Mouse (Mus musculus): Measurements from ENCODE around the gene Vwa5b1.

The Vwa5b1 gene

GRCm38 (mm10) chr4:138574800-138575606 lies 60.7 kb downstream of the Vwa5b1 start:
- DNase-seq, result no peak

DNA sequence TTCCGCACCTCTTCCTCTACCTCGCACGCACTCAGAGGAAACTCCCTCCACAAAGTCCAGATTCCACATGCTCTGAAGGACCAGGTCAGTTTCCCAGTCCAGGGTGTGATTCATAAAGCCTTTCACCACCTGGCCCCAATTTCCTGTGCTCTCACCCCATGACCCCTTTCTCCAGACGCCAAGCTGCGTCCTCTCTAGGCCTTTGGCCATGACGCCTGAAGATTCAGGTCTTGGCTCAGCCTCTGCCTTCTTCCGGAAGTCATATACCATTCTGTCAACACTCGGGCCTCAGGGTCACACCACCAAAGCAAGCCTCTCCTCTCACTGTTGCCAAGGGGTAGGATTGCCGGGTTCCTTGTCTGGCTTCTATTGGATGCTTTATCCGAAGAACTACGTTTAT lies 65.8 kb downstream of the Vwa5b1 start:
- peak; percentile 97 for DNase-seq

GRCm38 (mm10) chr4:138568275-138568674 lies 67.4 kb downstream of the Vwa5b1 start:
- no peak for DNase-seq

DNA sequence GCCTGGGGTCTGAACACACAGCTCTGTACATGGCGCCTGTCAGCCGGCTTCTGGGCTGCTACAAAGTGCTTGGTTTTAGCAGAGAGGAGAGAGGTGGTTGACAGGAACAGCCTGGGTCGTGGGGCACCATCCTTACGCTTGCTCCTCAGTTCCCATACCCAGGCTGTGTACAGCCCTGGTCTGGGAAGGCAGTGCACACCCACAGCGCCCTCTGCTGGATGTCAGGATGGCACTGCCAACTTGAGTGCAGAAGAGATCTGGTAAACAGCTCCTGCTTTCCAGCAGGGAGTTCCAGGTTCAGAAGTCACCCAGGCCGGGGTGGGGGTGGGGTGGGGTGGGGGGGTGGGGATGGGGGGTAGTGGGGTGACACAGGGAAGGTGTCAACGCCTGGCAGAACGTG lies 73.7 kb downstream of the Vwa5b1 start:
- DNase-seq, result peak; percentile 96

GRCm38 (mm10) chr4:138555531-138555930 lies 80.2 kb downstream of the Vwa5b1 start:
- peak; percentile 98 for DNase-seq

DNA sequence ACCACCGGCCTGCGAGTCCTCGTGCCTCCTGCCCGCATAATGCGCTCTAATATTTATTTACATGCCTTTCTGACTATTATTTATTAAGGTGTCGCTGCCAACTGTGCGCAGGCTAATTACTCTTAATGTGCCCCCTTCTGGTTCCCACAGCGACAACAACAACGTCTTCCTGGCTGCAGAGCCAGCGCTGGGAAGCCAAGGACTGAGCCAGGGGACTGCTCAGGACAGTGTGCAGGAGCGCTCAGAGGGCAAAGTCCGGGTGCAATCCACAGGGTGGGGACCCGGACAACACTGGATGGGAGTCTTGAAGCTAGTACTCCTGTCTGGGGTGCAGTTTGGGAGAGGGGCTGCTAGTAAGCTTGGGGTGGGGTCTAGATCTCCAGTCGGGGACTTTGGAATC lies 80.8 kb downstream of the Vwa5b1 start:
- DNase-seq, result no peak

DNA sequence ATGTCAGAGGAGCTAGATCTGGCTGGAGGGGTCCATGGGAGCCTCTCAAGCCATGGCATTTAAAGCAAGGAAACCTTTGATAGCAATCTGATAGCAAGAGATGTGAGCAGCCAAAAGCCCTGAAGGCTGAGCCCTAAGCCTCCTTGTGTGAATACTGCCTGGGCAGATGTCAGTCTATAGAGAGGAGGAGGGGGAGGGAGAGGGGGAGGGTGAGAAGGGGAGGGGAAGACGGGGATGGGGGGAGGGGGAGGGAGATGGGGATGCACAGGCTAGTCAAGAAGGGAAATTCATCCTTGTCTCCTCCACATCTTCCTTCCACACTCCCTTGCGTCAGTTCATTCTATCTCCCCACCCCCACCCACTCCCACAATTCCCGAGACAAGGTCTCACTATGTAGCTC lies 81.4 kb downstream of the Vwa5b1 start:
- no peak for DNase-seq

DNA sequence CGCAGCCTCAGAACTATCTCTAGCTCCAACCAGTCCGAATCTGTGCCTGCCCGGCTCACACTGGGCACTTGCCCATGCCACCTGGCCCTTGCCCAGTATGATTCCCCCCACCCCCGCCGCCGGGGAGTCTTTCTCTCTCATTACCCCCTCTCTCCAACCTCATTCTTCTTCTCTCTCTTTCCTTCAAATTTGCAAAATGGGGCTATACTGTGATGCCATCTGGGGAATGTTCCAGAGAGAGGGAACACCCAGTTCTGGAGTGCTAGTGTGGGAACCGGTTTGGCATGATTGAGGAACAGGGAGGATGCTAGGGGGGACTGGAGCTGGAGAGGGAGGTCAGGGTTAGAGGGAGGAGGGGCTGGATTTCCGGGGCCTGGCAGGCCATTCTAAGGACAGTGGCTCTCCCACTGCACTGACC lies 82.2 kb downstream of the Vwa5b1 start:
- peak; percentile 94 for DNase-seq

DNA sequence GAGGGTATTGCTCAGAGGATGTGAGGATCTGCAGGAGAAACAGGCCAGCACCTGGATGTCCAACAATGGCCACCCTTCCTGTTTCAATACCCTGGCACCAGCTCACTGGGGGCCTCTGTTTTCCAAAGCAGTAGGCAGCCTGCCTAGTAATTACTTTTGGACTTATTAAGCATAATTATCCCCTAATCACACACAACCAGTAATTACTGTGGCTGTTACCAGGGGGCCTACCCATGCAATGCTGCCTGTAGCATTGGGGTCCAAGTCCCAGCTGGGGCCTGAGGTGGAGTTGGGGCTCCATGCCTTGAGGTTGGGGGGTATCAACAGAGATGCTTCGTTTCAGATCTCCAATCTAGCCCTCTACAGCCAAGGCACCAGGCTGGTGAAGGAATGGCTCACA lies 82.6 kb downstream of the Vwa5b1 start:
- DNase-seq, result no peak

DNA sequence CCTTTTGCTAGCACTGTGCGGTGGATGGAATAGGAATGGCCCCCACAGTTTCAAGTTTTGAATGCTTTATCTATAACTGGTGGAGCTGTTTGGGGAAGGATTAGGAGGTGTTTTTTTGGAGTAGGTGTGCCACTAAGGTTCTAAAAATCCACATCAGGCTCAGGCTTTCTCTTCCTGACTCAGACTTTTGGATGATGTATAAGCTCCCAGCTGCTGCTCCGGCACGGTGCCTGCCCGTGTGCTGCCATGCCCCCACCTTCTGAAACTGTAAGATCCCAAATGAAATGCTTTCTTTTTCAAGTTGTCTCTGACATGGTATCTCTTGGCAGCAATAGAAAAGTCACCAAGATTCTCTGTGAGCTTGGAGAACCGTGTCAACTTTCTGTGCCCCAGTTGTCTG lies 84.1 kb downstream of the Vwa5b1 start:
- no peak for DNase-seq

DNA sequence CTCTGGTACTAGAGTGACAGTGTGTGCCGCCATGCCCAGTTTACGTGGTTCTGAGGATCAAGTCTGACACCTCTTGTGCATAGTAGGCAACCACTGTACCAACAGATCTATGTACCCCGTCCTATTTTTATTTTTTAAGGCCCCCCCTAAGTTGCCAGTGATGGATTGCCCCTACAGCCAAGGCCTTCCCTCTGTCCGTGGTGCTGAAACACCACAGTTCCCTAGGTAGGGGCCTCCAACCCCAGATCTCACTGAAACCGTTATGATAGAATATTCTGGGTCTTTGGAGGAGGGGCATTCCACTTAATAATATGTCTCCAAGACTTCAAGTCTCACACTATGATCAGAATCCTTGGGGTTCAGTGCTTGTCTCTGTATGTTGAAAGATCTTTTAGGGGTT lies 85.1 kb downstream of the Vwa5b1 start:
- DNase-seq, result no peak

DNA sequence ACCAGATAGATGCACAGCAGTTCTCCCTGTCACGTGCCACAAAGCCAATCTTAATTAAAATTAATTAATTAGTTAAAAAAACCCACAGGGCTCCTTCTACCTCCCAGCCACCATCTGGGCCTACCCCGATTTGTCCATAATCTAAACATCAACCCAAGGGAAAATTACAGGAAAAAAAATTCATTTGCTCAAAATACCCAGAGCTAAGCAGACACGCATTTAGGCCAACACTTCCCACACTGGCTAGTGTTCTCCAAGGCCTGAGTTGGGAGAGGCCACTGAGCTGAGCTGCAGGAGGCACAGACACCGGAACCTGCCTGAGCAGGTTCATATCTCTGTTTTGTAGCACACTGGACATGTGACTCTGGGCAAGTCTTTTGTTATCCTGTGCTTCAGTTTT lies 86.7 kb downstream of the Vwa5b1 start:
- no peak for DNase-seq

DNA sequence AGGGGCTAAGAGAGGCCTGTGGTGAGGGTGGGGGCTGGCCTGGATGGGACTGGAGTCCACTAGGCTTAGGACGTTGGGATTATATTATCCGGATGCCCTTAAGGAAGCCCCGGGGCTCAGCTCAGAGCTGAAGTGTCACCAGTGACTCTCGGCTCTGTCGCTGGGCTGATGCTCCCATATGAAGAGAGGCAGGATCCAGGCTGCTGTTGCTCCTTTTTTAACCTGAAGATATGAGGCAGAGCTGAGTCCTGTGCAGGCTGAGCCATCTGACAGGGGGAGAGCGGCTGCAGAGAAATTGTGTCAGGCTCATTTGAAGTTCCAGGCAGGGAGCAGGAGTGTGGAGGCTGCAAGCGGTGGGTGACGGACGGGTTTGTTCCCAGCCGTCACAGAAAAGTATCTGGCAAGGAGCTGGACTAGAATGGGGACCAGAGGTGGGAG lies 87.5 kb downstream of the Vwa5b1 start:
- DNase-seq, result no peak

GRCm38 (mm10) chr4:138547556-138547955 lies 88.1 kb downstream of the Vwa5b1 start:
- DNase-seq, result no peak

DNA sequence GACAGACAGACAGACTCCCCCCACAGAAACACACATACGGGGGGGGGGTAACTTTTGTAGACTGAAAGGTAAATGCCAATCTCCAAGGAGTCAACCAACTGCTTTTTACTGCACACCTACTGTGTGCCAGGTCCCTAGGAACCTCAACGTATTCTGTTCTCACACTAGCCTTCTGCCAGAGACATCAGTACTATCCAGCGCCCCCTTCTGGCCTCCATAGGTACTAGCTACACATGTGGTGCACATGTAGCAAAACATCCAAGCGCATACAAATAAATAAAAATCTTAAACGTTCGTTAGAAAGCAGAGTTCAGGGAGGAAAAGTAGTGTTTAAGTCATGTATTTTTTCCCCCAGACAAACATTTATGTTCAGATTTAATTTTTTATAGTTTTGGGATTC lies 88.6 kb downstream of the Vwa5b1 start:
- DNase-seq, result no peak

DNA sequence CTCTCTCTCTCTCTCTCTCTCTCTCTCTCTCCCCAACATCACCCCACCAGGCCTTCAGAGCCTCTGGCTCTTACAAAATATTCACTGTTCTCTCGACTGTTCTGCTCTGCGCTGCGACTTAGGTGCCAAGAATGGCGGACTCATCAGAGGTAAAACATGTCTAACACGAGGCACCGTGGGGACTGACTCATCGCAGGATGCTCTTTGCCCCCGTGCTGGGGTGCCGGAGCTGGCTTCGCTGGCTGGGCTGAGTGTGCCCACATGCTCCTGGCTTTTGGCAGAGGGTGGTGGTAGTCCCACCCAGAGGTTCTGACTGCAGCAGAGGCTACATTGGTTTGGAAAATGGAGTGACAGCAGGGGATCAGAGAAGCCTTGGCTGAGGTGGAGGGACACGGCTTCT lies 89.4 kb downstream of the Vwa5b1 start:
- no peak for DNase-seq

GRCm38 (mm10) chr4:138543177-138543576 lies 92.5 kb downstream of the Vwa5b1 start:
- peak; percentile 96 for DNase-seq

DNA sequence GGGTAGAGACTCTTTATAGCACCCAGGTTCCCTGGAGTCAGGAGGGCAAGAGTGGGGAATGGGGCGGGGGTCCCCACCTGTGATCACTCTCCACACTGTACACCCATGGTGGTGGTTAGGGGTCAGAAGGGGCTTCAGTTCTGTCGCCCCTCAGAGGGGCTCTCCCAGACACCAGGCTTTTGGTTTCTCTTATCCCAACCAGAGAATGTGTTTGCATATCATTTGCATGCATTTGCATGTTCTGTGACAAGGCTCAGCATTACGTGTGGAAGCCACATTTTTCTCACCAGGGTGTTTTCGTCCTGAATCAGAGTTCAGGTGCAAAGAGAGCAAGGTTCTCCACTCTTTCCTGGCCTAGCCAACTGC lies 97.6 kb downstream of the Vwa5b1 start:
- no peak for DNase-seq

DNA sequence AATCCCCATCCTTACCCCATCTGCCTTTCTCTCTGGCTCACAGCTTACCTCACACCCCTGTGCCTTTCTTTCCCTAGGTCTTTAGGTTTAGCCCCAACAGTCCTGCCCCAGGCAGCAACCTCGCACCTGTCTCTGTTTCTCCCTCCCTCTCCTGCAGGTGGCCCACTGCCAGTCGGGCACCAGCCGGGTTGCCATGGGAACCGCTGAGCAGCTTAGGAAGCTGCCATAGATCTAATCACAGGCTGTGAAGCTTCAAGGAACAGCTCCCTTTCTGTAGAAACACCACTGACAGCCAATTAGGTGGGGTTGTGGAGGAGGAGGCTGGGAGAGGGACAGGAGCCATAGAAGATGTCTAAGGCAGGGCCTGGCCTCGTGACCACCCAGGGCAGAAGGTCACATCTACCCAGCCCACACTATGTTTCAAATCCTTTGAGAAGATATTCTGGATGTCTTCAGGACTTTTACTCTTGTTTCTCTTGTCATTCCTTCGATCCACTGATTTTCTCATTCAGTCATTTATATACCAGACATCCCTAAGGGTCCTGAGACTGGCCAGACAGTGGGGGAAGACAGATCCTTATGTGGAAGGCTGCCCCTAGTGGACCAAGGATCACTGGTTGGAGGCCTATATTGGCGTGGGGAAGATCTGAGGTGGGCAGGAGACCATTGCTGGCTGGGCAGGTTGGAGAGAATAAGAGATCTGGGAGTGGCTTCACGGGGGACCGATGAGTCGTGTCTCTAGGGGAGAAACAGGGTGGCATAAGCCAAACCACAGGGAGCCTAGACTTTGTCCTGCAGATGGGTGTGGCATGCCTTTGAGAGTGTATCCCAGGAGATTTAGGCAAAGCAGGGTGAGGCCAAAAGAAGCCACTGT lies 98.2 kb downstream of the Vwa5b1 start:
- DNase-seq, result no peak

GRCm38 (mm10) chr4:138535610-138536009 lies 100.1 kb downstream of the Vwa5b1 start:
- no peak for DNase-seq

- DNase-seq, result no peak
Observed at GRCm38 (mm10) chr4:138533877-138534276, 101.8 kb downstream of the Vwa5b1 start.

DNA sequence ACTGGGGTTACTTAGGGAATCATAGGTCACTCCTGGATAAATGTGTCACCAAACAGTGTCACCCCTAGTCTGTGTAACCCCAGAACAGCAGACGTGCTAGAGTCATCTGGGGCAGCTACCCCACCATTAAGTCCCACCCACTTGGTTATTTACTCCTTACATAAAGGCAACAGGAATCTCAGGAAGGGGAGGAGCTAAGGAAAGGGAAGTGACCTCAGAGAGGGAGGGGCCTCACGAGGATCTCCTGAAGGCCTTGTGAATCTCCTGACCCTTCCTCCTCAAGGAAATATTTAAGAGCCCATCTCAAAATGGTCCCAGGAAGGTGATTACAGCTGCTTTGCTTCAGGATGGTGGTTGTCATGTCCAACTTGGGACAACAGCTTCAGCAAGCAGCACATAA lies 103.9 kb downstream of the Vwa5b1 start:
- no peak for DNase-seq

DNA sequence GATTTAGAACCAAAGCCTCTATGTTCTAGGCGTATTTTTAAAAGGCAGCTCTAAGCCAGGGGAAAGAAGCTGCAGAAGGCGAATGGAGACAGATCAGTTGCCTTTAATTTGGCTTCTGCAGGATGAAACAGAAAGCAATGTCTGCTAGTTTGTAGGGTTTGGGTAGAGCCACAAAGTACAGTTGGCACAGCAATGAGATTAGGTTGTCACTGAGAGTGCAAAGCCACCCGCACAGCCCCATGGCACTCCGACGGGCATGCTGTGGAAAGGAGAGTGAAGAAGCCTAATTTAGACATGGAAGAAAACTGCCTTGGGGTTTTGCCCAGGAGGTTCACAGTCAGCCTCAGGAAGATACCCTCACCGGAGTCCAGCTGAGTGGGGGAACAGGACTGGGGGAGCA lies 105.7 kb downstream of the Vwa5b1 start:
- DNase-seq, result no peak

- DNase-seq, result no peak
Observed at GRCm38 (mm10) chr4:138525684-138526083, 110.0 kb downstream of the Vwa5b1 start.

All from heart, adult 11 months (tissue).